Mouse (Mus musculus): ENCODE results near the gene Lrrc2.

Gene Lrrc2

GRCm38 (mm10) chr9:110951397-110951796, at the start of gene Lrrc2:
Gene Lrrc2 (plus strand): TSS chr9:110951545.
- ATAC-seq (ENCODE audit: insufficient number of reproducible peaks, low FRiP score, low TSS enrichment): no peak

- ATAC-seq (ENCODE audit: insufficient number of reproducible peaks, low FRiP score, low TSS enrichment): no peak
Observed at GRCm38 (mm10) chr9:110902271-110902670, 49.1 kb upstream of the Lrrc2 start.

- ATAC-seq (ENCODE audit: insufficient number of reproducible peaks, low FRiP score, low TSS enrichment): no peak
Observed at GRCm38 (mm10) chr9:110907201-110907837, 44.0 kb upstream of the Lrrc2 start.

- ATAC-seq (ENCODE audit: insufficient number of reproducible peaks, low FRiP score, low TSS enrichment): no peak
Observed at GRCm38 (mm10) chr9:110907838-110908630, 43.3 kb upstream of the Lrrc2 start.

- no peak for ATAC-seq (ENCODE audit: insufficient number of reproducible peaks, low FRiP score, low TSS enrichment)
Observed at GRCm38 (mm10) chr9:110908631-110909016, 42.7 kb upstream of the Lrrc2 start.

GRCm38 (mm10) chr9:110909371-110909967, 41.9 kb upstream of the Lrrc2 start:
- ATAC-seq (ENCODE audit: insufficient number of reproducible peaks, low FRiP score, low TSS enrichment): no peak

- ATAC-seq (ENCODE audit: insufficient number of reproducible peaks, low FRiP score, low TSS enrichment): no peak
Observed at GRCm38 (mm10) chr9:110914631-110915236, 36.6 kb upstream of the Lrrc2 start.

GRCm38 (mm10) chr9:110915466-110915865, 35.9 kb upstream of the Lrrc2 start:
- no peak for ATAC-seq (ENCODE audit: insufficient number of reproducible peaks, low FRiP score, low TSS enrichment)

GRCm38 (mm10) chr9:110916786-110917185, 34.6 kb upstream of the Lrrc2 start, which contains the start of gene Fam240a:
Gene Fam240a (minus strand): TSS chr9:110916861.
- ATAC-seq (ENCODE audit: insufficient number of reproducible peaks, low FRiP score, low TSS enrichment): no peak

GRCm38 (mm10) chr9:110920665-110921419, 30.5 kb upstream of the Lrrc2 start:
- no peak for ATAC-seq (ENCODE audit: insufficient number of reproducible peaks, low FRiP score, low TSS enrichment)

GRCm38 (mm10) chr9:110922759-110923158, 28.6 kb upstream of the Lrrc2 start:
- no peak for ATAC-seq (ENCODE audit: insufficient number of reproducible peaks, low FRiP score, low TSS enrichment)

- no peak for ATAC-seq (ENCODE audit: insufficient number of reproducible peaks, low FRiP score, low TSS enrichment)
Observed at GRCm38 (mm10) chr9:110931573-110931972, 19.8 kb upstream of the Lrrc2 start.

GRCm38 (mm10) chr9:110933850-110934437, 17.4 kb upstream of the Lrrc2 start:
- no peak for ATAC-seq (ENCODE audit: insufficient number of reproducible peaks, low FRiP score, low TSS enrichment)

- no peak for ATAC-seq (ENCODE audit: insufficient number of reproducible peaks, low FRiP score, low TSS enrichment)
Observed at GRCm38 (mm10) chr9:110935941-110936340, 15.4 kb upstream of the Lrrc2 start.

- ATAC-seq (ENCODE audit: insufficient number of reproducible peaks, low FRiP score, low TSS enrichment): no peak
Observed at GRCm38 (mm10) chr9:110937506-110938490, 13.5 kb upstream of the Lrrc2 start.

- ATAC-seq (ENCODE audit: insufficient number of reproducible peaks, low FRiP score, low TSS enrichment): no peak
Observed at GRCm38 (mm10) chr9:110944265-110944664, 7.1 kb upstream of the Lrrc2 start.

GRCm38 (mm10) chr9:110945343-110945742, 6.0 kb upstream of the Lrrc2 start:
- ATAC-seq (ENCODE audit: insufficient number of reproducible peaks, low FRiP score, low TSS enrichment): no peak

- no peak for ATAC-seq (ENCODE audit: insufficient number of reproducible peaks, low FRiP score, low TSS enrichment)
Observed at GRCm38 (mm10) chr9:110945926-110946325, 5.4 kb upstream of the Lrrc2 start, which contains the start of gene Tdgf1. Gene Tdgf1 (minus strand): TSS chr9:110946158.

Measured in cerebellum, adult (tissue).